Mouse (Mus musculus): ENCODE measurements around the gene Cdcp2. TPM values are rescaled to one million over a fixed set of nuclear protein-coding genes. Genes with fewer than 3 reads are reported as not detected.
"Not testable (repeated sequence)": the region's sequence is repeated elsewhere in the genome, so short reads cannot be mapped to it uniquely, and the experiment has no call there.

Cdcp2 gene
- total RNA-seq, 2 experiments from 2014 or later: not detected

DNA sequence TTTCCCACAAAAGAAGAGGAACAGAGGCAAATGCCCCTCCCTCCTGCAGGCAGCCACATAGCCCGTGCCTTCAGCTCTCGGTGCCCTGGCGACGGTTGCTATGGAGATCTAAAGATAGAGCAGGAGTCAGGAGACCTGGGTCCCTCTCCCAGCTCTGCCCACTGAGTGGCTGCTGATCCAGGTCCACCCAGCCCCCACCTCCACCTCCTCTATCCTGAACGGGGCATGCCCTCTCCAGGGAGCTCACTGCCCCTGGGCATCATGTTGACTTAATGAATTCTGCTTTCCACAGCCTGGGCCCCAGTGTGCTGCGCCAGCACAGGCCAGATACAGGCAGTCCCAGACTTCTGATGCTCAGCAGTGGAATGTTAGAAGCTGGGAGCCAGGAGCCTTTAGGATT is 11.8 kb upstream of the Cdcp2 start:
- DNase-seq (ENCODE audit: low spot score in 2 of 2): peak; percentile 49 to 75

DNA sequence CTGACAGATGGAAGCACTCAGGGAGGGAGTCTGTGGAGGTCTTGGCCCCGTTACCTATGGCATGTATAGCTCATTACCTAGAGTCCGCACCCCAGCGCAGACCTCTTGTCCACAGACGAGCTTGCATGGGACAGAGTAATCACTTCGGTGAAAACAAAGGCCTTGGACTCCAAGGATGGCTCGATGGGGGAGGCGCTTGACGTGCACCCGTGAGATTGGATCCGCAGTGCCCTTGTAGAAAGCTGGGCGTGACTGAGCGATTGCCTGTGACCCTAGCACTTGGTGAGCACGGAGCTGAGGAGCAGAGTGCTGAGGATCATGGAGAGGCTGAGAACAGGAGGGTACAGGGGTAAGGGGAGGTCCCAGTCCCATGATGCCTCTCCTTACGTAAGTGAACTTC is 5.0 kb upstream of the Cdcp2 start:
- no peak for DNase-seq (ENCODE audit: low spot score in 2 of 2)

- no peak for DNase-seq (ENCODE audit: low spot score in 2 of 2)
Measured at GRCm38 (mm10) chr4:107094484-107095187, 2.1 kb upstream of the Cdcp2 start.

GRCm38 (mm10) chr4:107096043-107096442 is 648 bp upstream of the Cdcp2 start:
- DNase-seq (ENCODE audit: low spot score in 2 of 2): no peak

DNA sequence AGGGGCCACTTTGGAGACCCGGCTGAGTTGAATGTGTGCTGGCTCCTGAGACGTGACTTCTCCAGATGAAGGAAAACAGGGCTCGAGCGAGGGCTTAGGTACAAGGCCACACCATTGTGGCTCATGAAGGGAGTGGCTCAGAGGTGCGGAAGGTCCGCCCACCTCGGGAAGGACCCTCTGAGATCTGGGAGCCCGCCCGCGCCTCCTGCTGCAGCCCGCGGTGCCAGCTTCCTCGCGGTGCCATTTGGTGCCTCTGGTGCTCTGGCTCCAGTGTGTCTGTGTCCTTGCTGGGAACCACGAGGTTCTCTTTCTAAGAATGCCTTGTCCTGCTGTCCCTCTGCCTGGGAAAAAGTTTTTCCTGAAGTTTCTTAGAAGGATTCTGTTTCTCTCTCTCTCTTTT is 1.2 kb downstream of the Cdcp2 start:
- DNase-seq (ENCODE audit: low spot score in 2 of 2): no peak

- DNase-seq (ENCODE audit: low spot score in 2 of 2): no peak
Measured at GRCm38 (mm10) chr4:107098375-107098774, 1.7 kb downstream of the Cdcp2 start.

DNA sequence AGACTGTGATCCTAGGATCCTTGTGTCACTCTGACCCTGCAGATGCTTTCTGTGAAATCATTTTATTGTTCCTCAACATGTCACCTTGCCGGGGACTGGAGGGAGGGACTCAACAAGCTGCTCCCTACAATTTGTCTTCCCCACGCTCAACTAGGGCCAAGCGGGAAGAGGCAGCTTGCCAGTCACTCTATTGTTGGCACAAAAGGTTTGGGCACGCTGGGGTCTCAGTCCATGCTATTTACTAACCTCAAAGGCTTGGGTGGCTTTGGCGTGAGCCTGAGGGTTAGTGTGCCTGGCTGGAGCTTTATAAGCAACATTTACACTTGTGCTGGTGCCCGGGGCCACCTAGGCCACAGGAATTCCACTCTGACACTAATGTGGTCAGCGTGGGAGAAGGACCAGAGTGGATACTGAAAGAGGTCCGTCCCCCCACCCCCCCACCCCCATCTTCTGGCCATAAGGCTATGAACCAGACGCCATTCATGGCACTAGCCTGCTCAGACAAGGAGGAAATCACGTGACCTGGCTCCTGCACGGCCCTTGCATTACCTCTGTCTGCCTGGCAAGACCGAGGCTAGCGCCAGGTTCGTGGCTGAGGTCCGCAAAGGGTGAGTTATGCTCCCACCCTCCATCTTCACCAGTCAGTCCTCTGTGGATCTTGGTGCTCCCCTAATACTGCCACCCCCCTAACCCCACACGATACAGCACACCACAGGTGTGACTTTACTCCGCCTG is 2.3 kb downstream of the Cdcp2 start:
- DNase-seq (ENCODE audit: low spot score in 2 of 2): no peak

DNA sequence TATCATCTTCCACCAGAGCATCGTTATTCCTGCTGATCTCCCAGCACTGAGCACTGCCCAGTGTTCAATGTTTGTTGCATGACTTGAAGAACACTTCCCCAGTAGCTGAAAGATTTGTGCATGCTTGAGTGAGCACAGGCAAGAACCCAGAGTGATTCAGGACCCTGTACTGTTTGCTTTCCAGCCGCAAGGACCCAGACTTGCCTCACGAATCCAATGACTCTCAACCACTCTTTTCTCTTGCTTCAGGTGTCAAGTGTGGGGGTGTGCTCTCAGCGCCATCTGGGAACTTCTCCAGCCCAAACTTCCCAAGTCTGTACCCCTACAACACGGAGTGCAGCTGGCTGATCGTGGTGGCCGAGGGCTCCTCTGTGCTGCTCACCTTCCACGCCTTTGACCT is 5.5 kb downstream of the Cdcp2 start:
- DNase-seq (ENCODE audit: low spot score in 2 of 2): no peak

DNA sequence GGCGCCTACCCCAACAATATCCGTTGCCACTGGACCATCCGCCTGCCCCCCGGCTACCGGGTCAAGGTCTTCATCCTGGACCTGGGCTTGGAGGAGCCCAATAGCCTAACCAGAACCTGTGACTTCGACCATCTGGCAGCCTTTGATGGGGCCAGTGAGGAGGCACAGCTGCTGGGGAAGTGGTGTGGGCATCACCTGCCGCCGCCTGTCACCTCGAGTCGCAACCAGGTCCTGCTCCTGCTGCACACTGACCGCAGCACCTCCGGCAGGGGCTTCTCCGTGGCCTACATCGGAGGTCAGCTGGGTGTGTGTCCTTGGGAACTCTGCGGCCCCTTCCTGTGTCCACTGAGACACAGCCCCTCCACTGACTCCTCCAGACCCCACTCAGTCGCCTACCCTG is 10.1 kb downstream of the Cdcp2 start:
- no peak for DNase-seq (ENCODE audit: low spot score in 2 of 2)

DNA sequence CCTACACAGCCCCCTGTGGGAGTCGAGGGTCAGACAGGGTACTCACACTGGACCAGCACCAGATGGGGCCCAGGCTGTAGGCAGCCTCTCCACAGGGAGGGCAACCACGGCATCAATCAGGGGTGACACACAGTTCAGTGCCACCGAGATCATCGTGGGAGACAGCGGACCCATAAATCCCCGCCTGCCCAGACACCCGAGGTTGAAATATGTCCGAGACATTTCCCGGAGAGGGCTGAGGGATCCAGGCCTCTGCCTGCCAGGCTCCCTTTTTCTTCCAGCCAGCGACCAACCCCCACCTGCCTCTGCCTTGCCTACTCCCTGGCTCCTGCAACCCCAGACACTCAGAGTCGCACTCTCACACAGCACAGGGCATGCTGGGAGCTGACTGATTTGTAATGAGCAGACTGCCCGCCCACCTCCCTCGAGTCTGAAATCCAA is 11.6 kb downstream of the Cdcp2 start:
- peak in 1 of 2 experiments; percentile 39 for DNase-seq (ENCODE audit: low spot score in 2 of 2)

DNA sequence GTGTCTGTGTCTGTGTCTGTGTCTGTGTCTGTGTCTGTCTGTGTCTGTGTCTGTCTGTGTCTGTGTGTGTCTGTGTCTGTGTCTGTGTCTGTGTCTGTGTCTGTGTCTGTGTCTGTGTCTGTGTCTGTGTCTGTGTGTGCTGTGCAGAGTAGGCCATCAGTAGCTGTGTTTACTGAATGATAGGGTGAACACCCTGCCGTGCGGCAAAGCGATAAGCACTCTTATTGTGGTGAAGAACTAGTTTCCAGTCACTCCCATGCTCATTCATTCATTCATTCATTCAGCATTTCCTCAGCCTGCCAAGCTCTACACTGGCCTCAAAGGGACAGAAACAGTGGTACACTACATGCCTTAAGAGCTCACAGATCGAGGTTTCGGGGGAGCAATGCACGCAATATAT is 12.5 kb downstream of the Cdcp2 start:
- not testable (repeated sequence) for DNase-seq (ENCODE audit: low spot score in 2 of 2)

DNA sequence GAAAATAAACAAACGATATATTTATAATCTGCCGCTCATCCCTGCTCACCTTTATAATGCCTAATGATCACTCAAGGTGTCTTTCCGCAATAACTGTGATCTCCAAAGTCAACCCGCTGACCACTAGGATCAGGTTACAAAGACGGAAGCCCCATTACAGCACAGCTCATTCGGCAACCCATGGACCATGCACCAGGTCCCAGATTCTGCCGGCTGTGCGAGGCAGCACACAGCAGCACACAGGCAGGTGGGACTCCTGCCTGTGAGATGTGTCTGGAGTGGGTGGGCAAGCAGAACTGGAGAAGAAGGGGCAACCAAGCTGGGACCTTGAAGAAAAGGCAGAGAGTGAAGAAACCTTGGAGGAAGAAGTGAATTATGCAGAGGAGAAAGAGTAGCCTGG is 17.6 kb downstream of the Cdcp2 start:
- no peak for DNase-seq (ENCODE audit: low spot score in 2 of 2)

- no peak for DNase-seq (ENCODE audit: low spot score in 2 of 2)
Measured at GRCm38 (mm10) chr4:107117741-107118385, 21.2 kb downstream of the Cdcp2 start.

- DNase-seq (ENCODE audit: low spot score in 2 of 2): no peak
Measured at GRCm38 (mm10) chr4:107119056-107119455, 22.4 kb downstream of the Cdcp2 start.

DNA sequence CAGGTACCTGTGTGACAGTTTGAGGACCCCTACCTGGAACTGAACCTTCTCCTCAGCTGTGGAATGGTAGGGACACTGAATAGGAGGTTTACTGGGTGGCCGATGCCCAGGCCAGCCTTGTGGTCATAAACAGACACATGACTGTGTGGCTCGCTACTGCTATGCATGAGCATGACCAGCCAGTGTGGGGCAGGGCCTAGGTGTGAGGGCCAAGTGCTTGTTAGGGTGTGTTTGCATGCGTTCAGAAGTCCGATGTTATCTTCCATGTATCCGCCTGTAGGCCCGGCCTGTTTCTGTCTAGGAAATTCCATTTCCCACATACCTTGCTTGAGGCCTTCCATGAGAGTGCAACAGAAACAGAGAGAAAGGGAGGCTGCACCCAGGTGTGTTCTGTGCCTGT is 24.0 kb downstream of the Cdcp2 start:
- no peak for DNase-seq (ENCODE audit: low spot score in 2 of 2)

DNA sequence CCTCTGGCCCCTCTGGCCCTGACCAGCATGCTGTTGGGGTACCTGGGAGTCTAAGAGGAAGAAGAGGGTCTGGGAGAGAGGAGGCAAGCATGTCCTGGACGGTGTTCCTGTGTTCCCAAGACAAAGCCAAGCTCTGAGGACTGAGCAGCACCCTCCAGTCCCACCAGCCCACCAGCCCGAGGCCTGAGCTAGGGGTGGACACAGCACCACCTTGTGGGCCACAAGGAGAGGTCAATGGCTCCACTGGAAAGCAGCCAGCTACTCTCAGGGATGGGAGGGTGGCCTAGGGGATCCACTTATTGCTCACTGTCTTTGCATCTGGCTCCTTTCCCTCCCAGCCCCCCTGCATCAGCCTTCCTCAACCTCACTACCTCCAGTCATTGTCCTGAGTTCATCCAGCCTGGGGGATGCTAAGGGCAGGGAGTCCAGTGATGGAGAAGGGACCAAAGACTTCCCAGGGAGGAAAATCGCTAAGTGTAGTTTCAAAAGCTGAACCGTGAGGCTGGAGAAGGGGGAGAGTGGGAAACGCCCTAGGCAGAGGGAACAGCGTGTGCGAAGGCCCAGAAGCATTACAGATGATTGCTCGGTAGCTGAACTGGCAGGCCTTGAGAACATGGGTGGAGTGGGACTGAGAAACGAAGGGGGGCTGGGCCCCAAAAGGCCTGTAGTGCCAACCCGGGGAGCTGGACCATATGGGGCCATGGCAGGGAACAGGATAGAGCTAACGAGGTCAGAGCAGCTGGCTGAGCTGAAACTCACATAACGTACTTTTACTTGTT is 24.7 kb downstream of the Cdcp2 start:
- no peak for DNase-seq (ENCODE audit: low spot score in 2 of 2)

DNA sequence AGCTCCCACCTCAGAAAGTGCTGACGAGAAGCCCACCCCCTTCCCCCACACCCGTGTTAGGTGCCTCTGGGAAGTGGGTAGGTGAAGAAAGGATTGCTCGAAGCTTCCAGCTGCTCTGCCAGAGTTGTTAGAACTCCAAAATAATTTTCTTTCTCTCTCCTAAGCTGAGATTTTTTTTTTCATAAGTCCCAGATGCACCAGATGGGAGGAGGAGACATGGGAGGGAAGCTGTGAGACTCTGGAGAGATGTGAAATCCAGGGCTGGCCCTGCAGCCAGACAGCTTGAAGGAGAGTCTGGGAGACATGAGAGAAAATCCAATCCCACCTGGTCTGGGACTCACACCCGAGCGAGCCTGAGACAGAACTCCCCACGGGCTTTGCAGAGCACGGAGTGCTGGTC is 27.7 kb downstream of the Cdcp2 start:
- no peak for DNase-seq (ENCODE audit: low spot score in 2 of 2)

DNA sequence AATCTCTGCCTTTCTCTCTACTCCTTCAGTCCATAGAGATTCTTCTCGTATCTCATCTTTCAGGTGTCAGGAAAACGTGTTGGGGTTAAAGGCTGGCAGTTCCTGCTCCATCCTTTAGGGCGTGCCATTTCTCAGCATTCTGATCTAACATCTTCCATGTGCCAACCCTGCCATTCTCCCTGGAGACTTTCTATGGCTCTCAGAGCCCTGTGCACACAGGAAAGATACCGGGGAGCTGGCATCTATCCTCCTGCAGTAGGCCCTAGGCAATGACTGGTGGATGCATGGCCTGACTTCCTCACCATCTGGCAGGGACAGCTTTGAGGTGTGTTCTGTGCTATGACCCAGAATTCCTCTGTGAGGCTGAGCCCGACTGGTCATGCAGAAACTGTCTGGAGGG is 28.4 kb downstream of the Cdcp2 start:
- no peak for DNase-seq (ENCODE audit: low spot score in 2 of 2)

- no peak for DNase-seq (ENCODE audit: low spot score in 2 of 2)
Measured at GRCm38 (mm10) chr4:107126389-107126788, 29.7 kb downstream of the Cdcp2 start.

DNA sequence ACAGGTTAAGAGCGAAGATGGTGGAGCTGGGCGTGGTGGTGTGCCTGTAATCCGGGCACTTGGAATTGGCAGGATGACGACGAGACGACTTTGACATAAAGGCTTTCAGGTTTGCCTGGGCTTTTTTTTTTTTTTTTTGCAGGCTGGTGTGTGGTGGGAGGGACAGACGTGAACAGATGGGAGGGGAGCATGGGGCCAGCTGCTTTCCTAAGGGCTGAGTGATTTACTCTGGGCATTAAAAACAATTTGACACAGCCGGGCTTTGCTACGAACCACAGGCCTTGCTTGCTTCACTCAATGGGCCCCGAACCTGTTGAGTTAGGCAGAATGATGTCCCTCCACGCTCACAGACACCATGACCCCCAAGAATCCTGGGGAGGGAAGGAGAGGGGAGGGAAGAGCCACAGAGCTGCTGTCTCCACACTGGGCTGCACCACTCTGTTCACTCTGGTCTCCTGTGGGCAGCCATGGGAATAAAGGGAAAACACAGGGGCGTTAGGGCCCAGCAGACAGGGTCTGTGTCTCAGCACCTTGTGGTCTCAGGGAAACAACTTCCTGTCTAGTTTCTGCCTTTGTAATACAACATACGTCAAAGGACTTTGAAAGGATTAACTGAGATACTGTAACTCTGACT is 30.3 kb downstream of the Cdcp2 start:
- DNase-seq (ENCODE audit: low spot score in 2 of 2): no peak
